Mouse (Mus musculus): ENCODE data around the gene Chdh.

Chdh gene

DNA sequence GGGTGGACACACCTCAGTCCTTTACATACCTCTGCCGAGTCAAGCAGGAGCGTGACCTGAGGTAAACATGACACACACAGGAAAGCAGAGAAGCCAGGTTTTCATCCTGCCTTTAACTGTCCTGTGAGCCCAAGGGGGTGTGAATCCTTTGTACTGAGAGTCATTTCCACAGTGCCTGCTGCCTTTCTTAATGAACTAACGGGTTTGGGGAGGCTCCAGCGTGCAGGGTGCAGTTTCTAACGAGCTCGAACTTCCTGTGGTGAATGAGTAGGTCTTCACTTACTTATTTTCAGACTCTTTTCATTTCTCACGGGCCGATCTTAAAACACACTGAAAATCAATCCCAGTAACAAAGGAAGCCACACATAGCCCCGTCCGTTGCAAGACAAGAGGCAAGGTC, 5.7 kb downstream of the Chdh start:
- no peak for DNase-seq

DNA sequence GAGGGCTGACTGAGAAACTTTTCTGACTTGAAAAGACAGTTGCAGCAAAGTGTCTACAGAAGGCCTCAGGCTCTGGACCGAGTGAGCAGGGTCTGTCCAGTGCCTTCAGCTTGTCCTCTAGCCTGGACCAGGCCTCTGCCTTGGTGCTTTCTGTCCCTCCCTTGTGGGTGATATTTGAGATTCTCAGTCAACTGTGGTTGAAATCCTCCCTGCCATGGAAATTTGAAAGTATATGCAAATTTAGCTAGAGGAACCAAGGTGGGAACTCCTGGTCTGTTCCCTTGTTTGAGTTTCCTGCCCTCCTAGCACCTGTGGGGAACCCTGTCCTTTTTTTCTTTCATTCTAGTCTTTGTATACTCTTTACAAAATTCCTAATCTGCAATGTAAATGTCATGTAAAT, 6.2 kb downstream of the Chdh start:
- no peak for DNase-seq

DNA sequence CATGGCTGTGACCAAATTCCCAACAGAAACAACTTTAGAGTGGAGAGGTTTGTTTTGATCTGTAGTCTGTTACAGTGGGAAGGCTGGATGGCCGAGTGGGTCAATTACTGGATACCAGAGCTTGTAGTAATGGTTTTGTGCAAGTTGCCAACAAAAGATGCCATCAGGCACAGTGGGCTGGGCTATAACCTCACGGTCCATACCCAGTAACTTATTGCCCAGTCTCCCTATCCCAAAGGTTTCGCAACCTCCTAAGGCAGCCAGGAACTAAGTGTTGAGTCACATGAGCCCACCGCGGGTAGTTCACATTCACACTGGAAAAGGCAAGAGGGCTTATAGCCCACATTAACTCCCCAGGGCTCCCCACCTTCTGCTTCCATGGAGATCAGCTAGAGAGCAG, 7.8 kb downstream of the Chdh start:
- DNase-seq, result no peak

- DNase-seq, result no peak
Observed at GRCm38 (mm10) chr14:30017794-30018462, 9.1 kb downstream of the Chdh start.

DNA sequence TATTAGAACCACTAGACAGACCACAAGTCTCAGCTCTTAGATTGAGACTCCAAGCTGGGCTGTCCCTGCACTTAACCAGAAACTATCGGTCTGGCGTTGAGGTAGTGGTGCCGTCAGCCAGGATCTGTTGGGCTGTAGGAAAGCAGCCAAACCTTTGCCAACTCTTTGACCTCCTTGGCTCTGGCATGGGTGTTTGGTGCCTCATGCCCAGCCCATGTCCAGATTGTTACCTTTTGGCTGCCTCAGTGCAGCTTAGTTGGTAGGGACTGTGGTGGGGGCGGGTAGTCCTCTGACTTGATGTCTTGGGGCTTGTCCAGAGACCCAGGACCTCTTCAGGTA, 9.6 kb downstream of the Chdh start:
- no peak for DNase-seq

GRCm38 (mm10) chr14:30018846-30019245, 10.0 kb downstream of the Chdh start:
- DNase-seq, result no peak

GRCm38 (mm10) chr14:30019375-30019774, 10.6 kb downstream of the Chdh start:
- no peak for DNase-seq

GRCm38 (mm10) chr14:30019792-30020575, 11.2 kb downstream of the Chdh start:
- DNase-seq, result no peak

GRCm38 (mm10) chr14:30022471-30022870, 13.6 kb downstream of the Chdh start:
- no peak for DNase-seq

GRCm38 (mm10) chr14:30024387-30024786, 15.6 kb downstream of the Chdh start:
- DNase-seq, result no peak

GRCm38 (mm10) chr14:30027378-30027777, 18.6 kb downstream of the Chdh start:
- DNase-seq, result no peak

DNA sequence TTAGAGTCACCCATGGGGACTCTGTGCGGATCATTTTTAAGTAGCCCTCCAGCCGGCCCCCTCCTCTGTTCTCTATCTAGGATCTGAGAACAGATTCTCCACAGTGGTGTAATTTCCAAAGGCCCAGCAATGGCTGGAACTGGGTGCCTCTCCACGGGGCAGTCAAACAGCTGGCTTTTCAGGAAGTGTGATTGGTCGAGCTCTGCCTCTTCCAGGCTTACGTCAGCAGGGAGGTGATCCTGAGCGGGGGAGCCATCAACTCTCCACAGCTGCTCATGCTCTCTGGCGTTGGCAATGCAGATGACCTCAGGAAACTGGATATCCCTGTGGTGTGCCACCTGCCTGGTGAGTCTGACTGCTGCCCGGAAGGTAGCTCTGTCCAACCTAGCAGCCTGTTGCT, 24.6 kb downstream of the Chdh start:
- DNase-seq, result no peak

- no peak for DNase-seq
Observed at GRCm38 (mm10) chr14:30038431-30038830, 29.6 kb downstream of the Chdh start.

- DNase-seq, result no peak
Observed at GRCm38 (mm10) chr14:30039413-30039812, 30.6 kb downstream of the Chdh start.

- no peak for DNase-seq
Observed at GRCm38 (mm10) chr14:30041836-30042235, 33.0 kb downstream of the Chdh start.

DNA sequence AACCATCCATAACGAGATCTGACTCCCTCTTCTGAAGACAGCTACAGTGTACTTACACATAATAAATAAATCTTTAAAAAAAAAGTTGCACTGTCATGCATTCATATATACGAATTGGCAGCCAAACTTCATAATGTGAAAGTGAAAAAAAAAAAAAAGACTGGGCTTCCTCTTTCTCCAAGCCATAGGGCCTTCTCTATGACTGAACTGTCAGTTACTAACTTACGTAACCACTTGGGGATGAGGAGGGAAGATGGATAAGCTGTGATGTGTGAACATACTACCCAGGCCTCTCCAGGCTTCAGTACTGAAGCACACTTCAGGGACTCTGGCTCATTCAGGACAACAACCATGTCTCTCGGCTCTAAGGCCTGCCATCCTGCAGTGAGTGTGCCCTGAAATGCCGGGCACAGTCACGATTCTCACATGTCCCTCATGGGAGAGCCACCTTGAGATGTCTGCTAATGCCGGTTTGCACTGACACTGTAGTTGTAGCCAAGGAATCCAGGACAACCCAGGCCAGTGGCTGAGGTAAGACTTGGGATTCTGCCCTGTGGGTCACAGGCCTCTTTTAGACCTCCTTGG, 34.6 kb downstream of the Chdh start:
- DNase-seq, result no peak

DNA sequence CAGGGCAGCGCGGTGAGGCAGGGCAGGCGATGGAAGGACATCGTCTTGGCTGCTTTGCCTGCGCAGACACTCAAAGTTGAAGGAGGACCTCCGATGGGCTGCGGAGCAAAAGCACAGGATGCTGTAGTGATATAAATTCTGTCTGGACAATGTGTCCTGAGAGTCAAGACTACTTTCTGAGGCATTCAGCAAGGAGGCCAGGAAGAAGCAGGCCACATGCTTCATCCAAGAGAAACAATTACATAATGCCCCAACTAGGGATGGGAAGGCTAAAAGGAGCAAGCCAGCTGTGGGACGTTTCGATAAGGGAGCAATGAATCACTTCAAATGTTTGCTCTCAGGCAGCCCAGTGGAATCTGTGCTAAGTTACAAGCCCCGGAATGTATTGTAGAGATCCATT, 36.4 kb downstream of the Chdh start:
- DNase-seq, result no peak

DNA sequence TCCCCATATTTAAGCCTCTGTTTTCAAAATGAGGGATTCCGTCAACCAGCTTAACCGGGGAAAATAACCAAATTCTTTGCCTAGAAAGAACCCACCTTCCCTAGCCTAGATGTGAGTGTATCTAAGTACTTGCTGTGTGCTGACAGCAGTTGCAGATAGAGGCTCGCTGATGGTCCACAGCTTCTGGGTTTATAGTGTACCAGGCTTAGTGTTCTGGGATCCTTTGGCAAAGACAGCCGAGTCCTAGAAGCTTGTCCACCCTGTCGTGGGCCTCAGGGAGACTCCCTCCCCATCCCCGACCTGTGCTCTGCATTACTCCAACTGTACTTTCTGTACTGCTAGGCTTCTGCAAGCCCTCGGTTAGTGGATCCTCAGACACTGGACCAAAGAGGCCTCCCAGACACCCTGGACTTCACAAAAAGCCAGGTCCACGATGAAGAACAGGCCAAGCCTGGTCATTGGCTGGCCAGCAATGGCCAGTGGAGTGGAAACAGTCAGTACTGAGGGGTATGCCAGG, 36.9 kb downstream of the Chdh start:
- DNase-seq, result no peak

DNA sequence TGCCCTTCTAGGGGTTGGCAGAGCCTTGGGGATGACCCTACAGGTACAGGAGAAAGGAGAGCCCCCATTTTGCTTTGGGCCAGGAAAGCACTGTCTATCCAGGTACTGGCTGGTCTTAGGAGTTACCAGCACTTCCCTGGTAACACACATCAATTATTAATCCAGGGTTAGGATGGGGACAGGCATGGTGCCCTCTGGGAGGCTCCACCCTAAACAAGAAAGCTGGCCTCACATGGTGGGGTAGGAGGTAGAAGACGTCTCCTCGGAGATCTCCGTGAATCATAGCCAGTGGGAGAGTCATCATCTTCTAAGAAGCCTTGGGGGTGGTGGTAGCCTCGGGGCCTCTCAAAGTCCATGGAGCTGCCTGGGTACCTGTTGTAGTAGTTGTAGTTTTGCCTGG, 38.2 kb downstream of the Chdh start:
- no peak for DNase-seq

DNA sequence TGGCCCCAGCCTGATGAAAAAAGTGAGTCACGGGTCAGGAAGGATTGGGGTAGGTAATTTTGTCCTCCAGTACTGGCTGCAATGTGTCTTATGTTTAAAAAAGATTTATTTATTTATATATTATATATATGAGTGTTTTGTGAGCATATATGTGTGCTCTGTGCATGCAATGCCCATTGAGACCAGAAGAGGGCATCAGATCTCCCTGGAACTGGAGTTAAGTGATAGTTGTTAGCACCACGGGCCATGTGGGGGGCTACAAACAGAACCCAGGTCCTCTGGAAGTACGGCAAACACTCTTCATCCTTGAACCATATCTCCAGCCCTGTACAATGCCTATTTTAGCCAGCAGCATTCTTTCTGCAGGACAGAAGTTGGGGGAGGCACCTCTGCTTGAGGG, 39.2 kb downstream of the Chdh start:
- no peak for DNase-seq

DNA sequence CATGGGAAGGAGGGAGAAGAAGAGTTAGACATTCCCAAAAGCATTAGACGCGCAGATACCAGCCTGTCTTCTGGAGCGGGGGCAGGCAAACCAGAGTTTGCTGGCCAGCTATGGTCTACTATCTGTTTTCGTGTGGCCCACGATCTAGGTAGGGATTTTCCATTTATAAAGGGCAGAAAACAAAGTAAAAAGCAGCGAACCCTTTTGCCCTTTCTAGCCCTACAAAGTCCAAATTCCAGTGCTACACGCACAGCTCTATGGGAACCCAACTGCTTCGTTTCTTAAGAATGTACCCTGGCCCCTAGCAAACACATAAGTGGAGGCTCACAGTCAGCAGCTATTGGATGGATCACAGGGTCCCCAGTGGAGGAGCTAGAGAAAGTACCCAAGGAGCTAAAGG, 41.5 kb downstream of the Chdh start:
- DNase-seq, result no peak

DNA sequence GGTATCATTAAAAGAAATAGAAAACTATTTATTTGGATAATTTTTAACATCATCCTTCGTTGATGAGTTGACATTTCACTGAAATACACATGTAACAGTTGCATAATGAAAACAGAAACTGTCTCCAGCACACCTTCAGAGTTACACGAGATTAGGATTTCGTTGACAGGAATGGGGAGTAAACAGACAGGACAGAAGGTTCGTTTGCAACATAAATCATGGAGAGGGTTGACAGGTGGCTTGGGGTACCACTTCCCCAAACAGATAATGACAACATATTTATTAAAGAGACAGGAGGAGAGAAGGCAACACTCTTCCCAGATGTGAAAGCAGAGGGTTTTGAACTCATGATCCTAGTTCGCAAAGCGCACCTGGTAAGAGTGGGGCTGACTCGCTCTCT, 46.1 kb downstream of the Chdh start:
- no peak for DNase-seq

DNA sequence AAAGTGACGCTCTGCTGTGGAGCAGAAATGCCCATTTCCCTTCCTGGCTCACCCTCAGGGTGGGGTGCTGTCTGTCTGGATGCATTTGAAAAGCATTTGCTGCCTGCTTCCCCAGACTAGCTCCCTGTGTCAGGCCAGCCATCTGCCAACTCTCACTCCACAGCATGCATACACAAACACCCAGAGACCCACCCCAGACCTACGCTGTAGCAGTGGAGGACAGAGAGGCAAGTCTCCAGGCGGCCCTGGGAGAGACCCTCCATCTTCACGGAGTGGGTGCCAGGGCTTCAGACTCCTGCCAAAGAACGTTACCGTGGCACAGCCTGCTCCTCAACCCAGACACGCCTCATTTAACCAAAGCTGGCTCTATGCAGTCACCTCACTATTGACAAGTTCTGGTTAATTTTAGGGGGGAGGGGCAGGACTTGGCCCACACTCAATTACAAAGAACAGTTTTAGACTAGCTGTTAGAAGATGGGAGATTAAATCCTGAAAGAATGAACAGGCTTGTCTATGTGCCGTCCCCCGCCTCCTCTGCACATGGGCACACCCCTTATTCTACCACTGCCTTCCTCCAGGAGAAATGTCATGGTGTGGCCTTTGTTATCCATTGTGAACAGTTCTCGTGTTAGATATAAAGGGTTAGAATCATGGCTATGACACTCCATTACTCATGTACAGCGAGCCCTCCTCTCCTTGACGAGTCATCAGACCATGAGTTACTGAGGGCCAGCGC, 47.4 kb downstream of the Chdh start:
- no peak for DNase-seq

DNA sequence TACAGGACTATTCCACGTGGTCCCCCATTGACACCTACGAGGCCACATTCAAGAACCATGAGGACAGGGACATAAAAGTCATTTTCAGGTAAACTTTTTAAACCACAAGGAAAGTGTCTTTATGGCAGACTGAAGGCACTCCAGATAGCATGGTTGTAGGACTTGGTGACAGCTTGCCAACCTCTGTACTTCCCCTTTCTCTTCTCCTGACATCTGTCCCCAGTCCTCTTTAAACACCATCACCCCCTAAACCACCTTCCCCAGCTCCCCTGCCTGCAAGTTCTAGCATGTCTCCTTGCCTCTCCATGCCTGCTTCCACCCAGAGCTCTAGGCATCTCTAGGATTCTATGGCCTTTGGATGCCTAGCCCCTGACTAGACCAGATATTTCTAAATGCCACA, 56.0 kb downstream of the Chdh start:
- no peak for DNase-seq
